Comparison of ENCODE assay signal across 19 mouse cellular contexts in genomic region chr15:27173506-27173905, GRCm38 (mm10).
DNase-seq lines count a peak whose midpoint lies in the region; ATAC-seq and TF ChIP-seq lines count a peak whose summit lies in the region.
"Had no signal": no experiment of that assay in that cellular context is flagged by ENCODE, and none has a peak within 500 bp of the region (broad histone marks: within the 10 kb centered on the region; RNA-seq: fewer than 3 reads in every experiment).

No protein-coding gene starts in this region.

- no peak for ATAC-seq in embryonic facial prominence, embryonic 11.5 days (replicated peaks; ENCODE audit: insufficient number of reproducible peaks, low FRiP score, low TSS enrichment, low read depth)
- no peak for ATAC-seq in forebrain, postnatal 0 days
- ATAC-seq in forebrain, embryonic 12.5 days (ENCODE audit: low FRiP score), result no peak
- ATAC-seq in midbrain, embryonic 15.5 days (replicated peaks), result no peak
- ATAC-seq: intestine, embryonic 15.5 days had no signal

- no peak overlapping the region for H3K4me2 ChIP-seq in embryonic facial prominence, embryonic 11.5 days (ENCODE audit: low read depth, low read length)
- no peak overlapping the region for H3K4me2 ChIP-seq in forebrain, postnatal 0 days (ENCODE audit: low read depth)
- H3K4me2 ChIP-seq in forebrain, embryonic 12.5 days, result no peak overlapping the region
- H3K4me2 ChIP-seq in midbrain, embryonic 15.5 days, result no peak overlapping the region
- H3K4me2 ChIP-seq: heart, embryonic 12.5 days; hindbrain, embryonic 14.5 days; intestine, embryonic 15.5 days had no signal

- H3K4me1 ChIP-seq in embryonic facial prominence, embryonic 11.5 days (ENCODE audit: control insufficient read depth, insufficient read depth, low read length), result no peaks in the 10 kb centered on the region
- H3K4me1 ChIP-seq in embryonic facial prominence, embryonic 10.5 days, result peaks cover 8% of the 10 kb centered on the region
- no peaks in the 10 kb centered on the region for H3K4me1 ChIP-seq in forebrain, postnatal 0 days (ENCODE audit: insufficient read depth)
- H3K4me1 ChIP-seq in forebrain, embryonic 12.5 days, result 0 out of 2 replicates have a peak, but pooled peaks cover 3% of the 10 kb centered on the region
- H3K4me1 ChIP-seq in midbrain, embryonic 15.5 days, result no peaks in the 10 kb centered on the region
- H3K4me1 ChIP-seq: heart, embryonic 12.5 days; intestine, embryonic 15.5 days had no signal

- H3K27ac ChIP-seq in embryonic facial prominence, embryonic 11.5 days (replicated peaks; ENCODE audit: low read depth, low read length), result no peak overlapping the region
- no peak overlapping the region for H3K27ac ChIP-seq in embryonic facial prominence, embryonic 10.5 days (replicated peaks)
- H3K27ac ChIP-seq in forebrain, postnatal 0 days (ENCODE audit: low read depth, low read length), result no peak overlapping the region
- H3K27ac ChIP-seq in forebrain, embryonic 12.5 days, result no peak overlapping the region
- H3K27ac ChIP-seq in midbrain, embryonic 15.5 days, result no peak overlapping the region
- H3K27ac ChIP-seq: gastrocnemius, adult 2 months; hindbrain, embryonic 10.5 days; hindbrain, embryonic 14.5 days; intestine, embryonic 15.5 days had no signal

- H3K9ac ChIP-seq in embryonic facial prominence, embryonic 11.5 days (replicated peaks; ENCODE audit: low read length), result no peak overlapping the region
- no peak overlapping the region for H3K9ac ChIP-seq in forebrain, postnatal 0 days
- no peak overlapping the region for H3K9ac ChIP-seq in forebrain, embryonic 12.5 days
- H3K9ac ChIP-seq in midbrain, embryonic 15.5 days, result no peak overlapping the region
- H3K9ac ChIP-seq: heart, embryonic 12.5 days; hindbrain, embryonic 14.5 days; intestine, embryonic 15.5 days had no signal

- TF ChIP-seq CTCF in forebrain, postnatal 0 days (IDR thresholded peaks at IDR 0.05; ENCODE audit: low read depth), result no peak

- no peaks in the 10 kb centered on the region for H3K36me3 ChIP-seq in embryonic facial prominence, embryonic 11.5 days (replicated peaks; ENCODE audit: control insufficient read depth, insufficient read depth, low read depth, low read length)
- H3K36me3 ChIP-seq in embryonic facial prominence, embryonic 10.5 days (replicated peaks), result no peaks in the 10 kb centered on the region
- no peaks in the 10 kb centered on the region for H3K36me3 ChIP-seq in forebrain, postnatal 0 days (ENCODE audit: insufficient read depth)
- H3K36me3 ChIP-seq in forebrain, embryonic 12.5 days (replicated peaks), result no peaks in the 10 kb centered on the region
- H3K36me3 ChIP-seq in midbrain, embryonic 15.5 days (replicated peaks), result no peaks in the 10 kb centered on the region
- H3K36me3 ChIP-seq: heart, embryonic 12.5 days; hindbrain, embryonic 10.5 days; intestine, embryonic 15.5 days had no signal

- 38% methylated on average over 5 of the region's 5 CpGs for WGBS in embryonic facial prominence, embryonic 11.5 days
- WGBS in embryonic facial prominence, embryonic 10.5 days, result 48% methylated on average over 5 of the region's 5 CpGs
- 12% methylated on average over 5 of the region's 5 CpGs for WGBS in forebrain, postnatal 0 days
- 16% methylated on average over 5 of the region's 5 CpGs for WGBS in forebrain, embryonic 12.5 days
- 51% methylated on average over 5 of the region's 5 CpGs for WGBS in midbrain, embryonic 15.5 days

- H3K27me3 ChIP-seq in embryonic facial prominence, embryonic 11.5 days (ENCODE audit: control insufficient read depth, insufficient read depth, low read length), result no peaks in the 10 kb centered on the region
- no peaks in the 10 kb centered on the region for H3K27me3 ChIP-seq in embryonic facial prominence, embryonic 10.5 days (replicated peaks; ENCODE audit: low read depth, poor library complexity, severe bottlenecking)
- H3K27me3 ChIP-seq in forebrain, postnatal 0 days (ENCODE audit: insufficient read depth, low read length), result no peaks in the 10 kb centered on the region
- no peaks in the 10 kb centered on the region for H3K27me3 ChIP-seq in forebrain, embryonic 12.5 days
- no peaks in the 10 kb centered on the region for H3K27me3 ChIP-seq in midbrain, embryonic 15.5 days (replicated peaks)
- H3K27me3 ChIP-seq: CH12.LX; heart, embryonic 12.5 days; intestine, embryonic 15.5 days had no signal

- no peak overlapping the region for H3K4me3 ChIP-seq in embryonic facial prominence, embryonic 11.5 days (ENCODE audit: low read depth, low read length)
- H3K4me3 ChIP-seq in embryonic facial prominence, embryonic 10.5 days, result no peak overlapping the region
- H3K4me3 ChIP-seq in forebrain, postnatal 0 days (ENCODE audit: low read depth, low read length), result no peak overlapping the region
- no peak overlapping the region for H3K4me3 ChIP-seq in forebrain, embryonic 12.5 days (replicated peaks)
- H3K4me3 ChIP-seq in midbrain, embryonic 15.5 days, result no peak overlapping the region
- H3K4me3 ChIP-seq: gastrocnemius, adult 2 months; heart, embryonic 12.5 days; hindbrain, embryonic 10.5 days; intestine, embryonic 15.5 days had no signal

- no peaks in the 10 kb centered on the region for H3K9me3 ChIP-seq in embryonic facial prominence, embryonic 11.5 days (replicated peaks; ENCODE audit: control insufficient read depth, low read length)
- no peaks in the 10 kb centered on the region for H3K9me3 ChIP-seq in embryonic facial prominence, embryonic 10.5 days
- H3K9me3 ChIP-seq in forebrain, postnatal 0 days (ENCODE audit: low read length), result no peaks in the 10 kb centered on the region
- H3K9me3 ChIP-seq in forebrain, embryonic 12.5 days, result no peaks in the 10 kb centered on the region
- H3K9me3 ChIP-seq in midbrain, embryonic 15.5 days, result no peaks in the 10 kb centered on the region
- H3K9me3 ChIP-seq: heart, embryonic 12.5 days; hindbrain, embryonic 10.5 days; intestine, embryonic 15.5 days had no signal

- peak; percentile 31 for DNase-seq in embryonic facial prominence, embryonic 11.5 days (ENCODE audit: low spot score)
- DNase-seq in embryonic facial prominence, embryonic 10.5 days (ENCODE audit: low spot score), result no peak
- peak; percentile 13 for DNase-seq in forebrain, postnatal 0 days
- DNase-seq in Muller cell, postnatal 12 days (ENCODE audit: inconsistent ontology term), result peak; percentile 23
- DNase-seq in forelimb bud, embryonic 11.5 days (ENCODE audit: low read depth, low spot score), result peak; percentile 35
- DNase-seq: adrenal gland, postnatal 10 days; cerebellum, adult 11-12 months; cerebellum, adult 9-10 months; cerebellum, postnatal 25 days; gastrocnemius, adult 2 months; gastrocnemius, postnatal 25 days; kidney, adult 18-20 months had no signal
